ENCODE assay signal across 23 mouse cellular contexts in genomic region chr7:141143861-141144260, GRCm38 (mm10). TPM values are rescaled to one million over a fixed set of nuclear protein-coding genes. Genes with fewer than 3 reads are reported as not detected.
DNase-seq lines count a peak whose midpoint lies in the region; ATAC-seq and TF ChIP-seq lines count a peak whose summit lies in the region.
"Had no signal": no experiment of that assay in that cellular context is flagged by ENCODE, and none has a peak within 500 bp of the region (broad histone marks: within the 10 kb centered on the region; RNA-seq: fewer than 3 reads in every experiment).

No protein-coding gene starts in this region.

- no peaks in the 10 kb centered on the region for H3K27me3 ChIP-seq in liver, embryonic 13.5 days
- no peaks in the 10 kb centered on the region for H3K27me3 ChIP-seq in liver, embryonic 11.5 days (replicated peaks; ENCODE audit: control insufficient read depth, insufficient read depth, low read length)
- H3K27me3 ChIP-seq in liver, embryonic 14.5 days (ENCODE audit: control insufficient read depth, insufficient read depth, low read length), result no peaks in the 10 kb centered on the region
- H3K27me3 ChIP-seq: embryonic facial prominence, embryonic 12.5 days; heart, embryonic 15.5 days; hindbrain, embryonic 13.5 days had no signal

- H3K4me3 ChIP-seq in liver, embryonic 13.5 days (replicated peaks), result no peak overlapping the region
- no peak overlapping the region for H3K4me3 ChIP-seq in liver, embryonic 11.5 days (ENCODE audit: low read depth, low read length)
- H3K4me3 ChIP-seq in liver, embryonic 14.5 days (ENCODE audit: insufficient read depth in 1 of 2, low read depth in 2 of 2, low read length in 2 of 2), result no peak overlapping the region
- H3K4me3 ChIP-seq: embryonic facial prominence, embryonic 12.5 days; heart, adult 2 months; heart, embryonic 15.5 days; hindbrain, embryonic 13.5 days had no signal

- H3K9ac ChIP-seq in liver, embryonic 13.5 days, result peak overlapping the region; percentile 29; the same call in 1 of the 2 replicates
- no peak overlapping the region for H3K9ac ChIP-seq in liver, embryonic 11.5 days (ENCODE audit: low read depth, low read length)
- no peak overlapping the region for H3K9ac ChIP-seq in liver, embryonic 14.5 days (replicated peaks)
- H3K9ac ChIP-seq: embryonic facial prominence, embryonic 12.5 days; heart, embryonic 15.5 days; hindbrain, embryonic 13.5 days had no signal

- DNase-seq in adrenal gland, adult (ENCODE audit: inconsistent age in 2 of 2, low spot score in 1 of 2), result peak; percentile 70 to 79
- DNase-seq in adrenal gland, postnatal 4 days (ENCODE audit: low spot score in 2 of 2), result no peak
- no peak for DNase-seq in liver, embryonic 13.5 days
- no peak for DNase-seq in liver, embryonic 11.5 days (ENCODE audit: low spot score)
- DNase-seq in liver, embryonic 14.5 days (ENCODE audit: low read depth in 3 of 3, low spot score in 3 of 3), result no peak
- no peak for DNase-seq in gastrocnemius, postnatal 4 days (ENCODE audit: low spot score in 2 of 2)
- no peak for DNase-seq in testis, postnatal 10 days (ENCODE audit: low spot score)
- DNase-seq: B cell, adult 2 months; cerebellum, adult 9-10 months; cerebellum, postnatal 25 days; gastrocnemius, postnatal 10 days; heart, adult 2 months; heart, postnatal 14 days had no signal

- 89% methylated on average over 2 of the region's 2 CpGs for WGBS in liver, embryonic 13.5 days (ENCODE audit: insufficient replicate concordance)
- WGBS in liver, embryonic 11.5 days, result 82% methylated on average over 2 of the region's 2 CpGs
- WGBS in liver, embryonic 14.5 days (ENCODE audit: insufficient replicate concordance), result 89% methylated on average over 2 of the region's 2 CpGs

- TF ChIP-seq CTCF in liver, embryonic 14.5 days (IDR thresholded peaks at IDR 0.05; ENCODE audit: low read depth), result no peak

- no peaks in the 10 kb centered on the region for H3K9me3 ChIP-seq in liver, embryonic 13.5 days (replicated peaks)
- H3K9me3 ChIP-seq in liver, embryonic 11.5 days (ENCODE audit: control insufficient read depth, low read length), result no peaks in the 10 kb centered on the region
- no peaks in the 10 kb centered on the region for H3K9me3 ChIP-seq in liver, embryonic 14.5 days (ENCODE audit: control insufficient read depth, low read length)
- H3K9me3 ChIP-seq: embryonic facial prominence, embryonic 12.5 days; G1E; heart, embryonic 15.5 days; hindbrain, embryonic 13.5 days had no signal

- H3K36me3 ChIP-seq in liver, embryonic 13.5 days, result peaks cover 100% of the 10 kb centered on the region
- peaks cover 40% of the 10 kb centered on the region for H3K36me3 ChIP-seq in liver, embryonic 11.5 days (ENCODE audit: control insufficient read depth, insufficient read depth, low read length)
- H3K36me3 ChIP-seq in liver, embryonic 14.5 days (replicated peaks; ENCODE audit: control insufficient read depth, insufficient read depth, low read depth), result peaks cover 100% of the 10 kb centered on the region

- no peak for ATAC-seq in liver, embryonic 13.5 days (ENCODE audit: low read depth)
- ATAC-seq in liver, embryonic 11.5 days (replicated peaks; ENCODE audit: low FRiP score), result no peak
- no peak for ATAC-seq in liver, embryonic 14.5 days (ENCODE audit: insufficient read depth)
- ATAC-seq: forebrain, embryonic 16.5 days; hindbrain, postnatal 0 days had no signal

- peaks cover 98% of the 10 kb centered on the region for H3K4me1 ChIP-seq in liver, embryonic 13.5 days (replicated peaks)
- H3K4me1 ChIP-seq in liver, embryonic 11.5 days (replicated peaks; ENCODE audit: control insufficient read depth, insufficient read depth, low read length), result peaks cover 50% of the 10 kb centered on the region
- peaks cover 47 to 59% of the 10 kb centered on the region in 2 experiments for H3K4me1 ChIP-seq in liver, embryonic 14.5 days (replicated peaks; ENCODE audit: control insufficient read depth in 2 of 2, insufficient read depth in 2 of 2, low read length in 1 of 2)
- H3K4me1 ChIP-seq: embryonic facial prominence, embryonic 12.5 days; heart, embryonic 15.5 days; hindbrain, embryonic 13.5 days had no signal

- peak overlapping the region; percentile 86 for H3K27ac ChIP-seq in liver, embryonic 13.5 days
- no peak overlapping the region for H3K27ac ChIP-seq in liver, embryonic 11.5 days (ENCODE audit: low read depth, low read length)
- H3K27ac ChIP-seq in liver, embryonic 14.5 days, result peak overlapping the region; percentile 22; the same call in 1 of the 2 replicates
- H3K27ac ChIP-seq: embryonic facial prominence, embryonic 12.5 days; heart, adult 2 months; heart, embryonic 15.5 days; hindbrain, embryonic 13.5 days; hindbrain, postnatal 0 days had no signal

- no peak for TF ChIP-seq EP300 in liver, embryonic 14.5 days (IDR thresholded peaks at IDR 0.05; ENCODE audit: low read depth)

- peak overlapping the region; percentile 3; the same call in 1 of the 2 replicates for H3K4me2 ChIP-seq in liver, embryonic 13.5 days
- no peak overlapping the region for H3K4me2 ChIP-seq in liver, embryonic 11.5 days
- no peak overlapping the region for H3K4me2 ChIP-seq in liver, embryonic 14.5 days (ENCODE audit: low read depth)
- H3K4me2 ChIP-seq: embryonic facial prominence, embryonic 12.5 days; heart, embryonic 11.5 days; heart, embryonic 15.5 days; hindbrain, embryonic 13.5 days had no signal

RNA-seq across cellular contexts. Expression of gene Ptdss2, which starts 21.7 kb away (rescaled TPM):
- total RNA-seq in adrenal gland, postnatal 4 days (2021), result 10 to 100 TPM; 44.2 to 53.1 TPM
- 138 and 147 TPM in 2 replicates for polyA plus RNA-seq in liver, embryonic 13.5 days (2015; fragmentation: Nextera tagmentation; extraction: Ambion mirVana)
- polyA plus RNA-seq in liver, embryonic 11.5 days (2014; fragmentation: Nextera tagmentation; extraction: Ambion mirVana), result 134 and 147 TPM in 2 replicates
- 72.2 and 72.8 TPM in 2 replicates for polyA plus RNA-seq in liver, embryonic 14.5 days (2012; rRNA removed)
- polyA plus RNA-seq in liver, embryonic 14.5 days (2014; fragmentation: Nextera tagmentation; extraction: Ambion mirVana), result 111 and 130 TPM in 2 replicates
- 10 to 100 TPM; 22.6 to 29.0 TPM for total RNA-seq in gastrocnemius, postnatal 4 days (2021)

RNA-seq across cellular contexts. Expression of gene Ano9, which starts 26.3 kb away (rescaled TPM):
- 1 to 10 TPM in 1 of 2 experiments, under 1 TPM in 1; 0.65 to 2.2 TPM for total RNA-seq in adrenal gland, postnatal 4 days (2021)
- 0.12 and 0.20 TPM in 2 replicates for polyA plus RNA-seq in liver, embryonic 13.5 days (2015; fragmentation: Nextera tagmentation; extraction: Ambion mirVana)
- polyA plus RNA-seq in liver, embryonic 11.5 days (2014; fragmentation: Nextera tagmentation; extraction: Ambion mirVana), result 0.09 and 0.41 TPM in 2 replicates
- 0.30 and 0.53 TPM in 2 replicates for polyA plus RNA-seq in liver, embryonic 14.5 days (2012; rRNA removed)
- polyA plus RNA-seq in liver, embryonic 14.5 days (2014; fragmentation: Nextera tagmentation; extraction: Ambion mirVana), result 0.24 and 0.27 TPM in 2 replicates
- not detected for total RNA-seq in gastrocnemius, postnatal 4 days (2021)
- total RNA-seq: gastrocnemius, postnatal 10 days; hematopoietic stem cell, adult 5-6 weeks had no signal
- polyA plus RNA-seq: CD4-positive, CD25-positive, alpha-beta regulatory T cell, adult 4 months; cortical plate, adult 2 months; G1E had no signal

RNA-seq across cellular contexts. Expression of gene Rnh1, which starts 28.8 kb away (rescaled TPM):
- 100 to 1,000 TPM; 179 to 186 TPM for total RNA-seq in adrenal gland, postnatal 4 days (2021)
- 55.0 and 58.0 TPM in 2 replicates for polyA plus RNA-seq in liver, embryonic 13.5 days (2015; fragmentation: Nextera tagmentation; extraction: Ambion mirVana)
- 91.2 and 93.7 TPM in 2 replicates for polyA plus RNA-seq in liver, embryonic 11.5 days (2014; fragmentation: Nextera tagmentation; extraction: Ambion mirVana)
- 26.5 and 29.1 TPM in 2 replicates for polyA plus RNA-seq in liver, embryonic 14.5 days (2012; rRNA removed)
- 54.6 and 59.7 TPM in 2 replicates for polyA plus RNA-seq in liver, embryonic 14.5 days (2014; fragmentation: Nextera tagmentation; extraction: Ambion mirVana)
- 10 to 100 TPM; 64.5 to 79.3 TPM for total RNA-seq in gastrocnemius, postnatal 4 days (2021)

RNA-seq across cellular contexts. Expression of gene Sigirr, which starts 43.5 kb away (rescaled TPM):
- 10 to 100 TPM in 1 of 2 experiments, 1 to 10 TPM in 1; 7.0 to 10.3 TPM for total RNA-seq in adrenal gland, postnatal 4 days (2021)
- polyA plus RNA-seq in liver, embryonic 13.5 days (2015; fragmentation: Nextera tagmentation; extraction: Ambion mirVana), result 16.5 and 16.9 TPM in 2 replicates
- polyA plus RNA-seq in liver, embryonic 11.5 days (2014; fragmentation: Nextera tagmentation; extraction: Ambion mirVana), result 21.4 and 23.5 TPM in 2 replicates
- 9.8 and 10.8 TPM in 2 replicates for polyA plus RNA-seq in liver, embryonic 14.5 days (2012; rRNA removed)
- polyA plus RNA-seq in liver, embryonic 14.5 days (2014; fragmentation: Nextera tagmentation; extraction: Ambion mirVana), result 16.0 and 18.4 TPM in 2 replicates
- 1 to 10 TPM; 2.9 to 3.7 TPM for total RNA-seq in gastrocnemius, postnatal 4 days (2021)

RNA-seq across cellular contexts. Expression of gene Hras, which starts 49.9 kb away (rescaled TPM):
- 10 to 100 TPM; 88.5 to 96.4 TPM for total RNA-seq in adrenal gland, postnatal 4 days (2021)
- 91.5 and 104 TPM in 2 replicates for polyA plus RNA-seq in liver, embryonic 13.5 days (2015; fragmentation: Nextera tagmentation; extraction: Ambion mirVana)
- 112 and 118 TPM in 2 replicates for polyA plus RNA-seq in liver, embryonic 11.5 days (2014; fragmentation: Nextera tagmentation; extraction: Ambion mirVana)
- 50.8 and 66.8 TPM in 2 replicates for polyA plus RNA-seq in liver, embryonic 14.5 days (2012; rRNA removed)
- polyA plus RNA-seq in liver, embryonic 14.5 days (2014; fragmentation: Nextera tagmentation; extraction: Ambion mirVana), result 84.4 and 102 TPM in 2 replicates
- 100 to 1,000 TPM; 166 to 193 TPM for total RNA-seq in gastrocnemius, postnatal 4 days (2021)

Comparison
In these comparisons a context has a peak if more than half of its experiments do, and no peak if none do; other contexts are left out.
1. DNase-seq: peak in adrenal gland, adult (2 of 2); none in adrenal gland, postnatal 4 days (0 of 2), liver, embryonic 13.5 days (single experiment), liver, embryonic 11.5 days (single experiment), liver, embryonic 14.5 days (0 of 3), gastrocnemius, postnatal 4 days (0 of 2) and testis, postnatal 10 days (single experiment).